Mouse (Mus musculus) CH12.LX (cell line): ENCODE results near the gene Tmem82. TPM values are rescaled to one million over a fixed set of nuclear protein-coding genes. Genes with fewer than 3 reads are reported as not detected.

Source experiments
- DNase-seq: peaks from one replicate; pipeline ENCODE4 v3.0.0-alpha.2; 2013; ENCODE audit errors: extremely low read depth
- H3K27ac ChIP-seq: 2 replicates; pipeline ENCODE4 v1.5.1; 2012; ENCODE audit warnings: low read depth, mild to moderate bottlenecking, control low read depth, moderate library complexity; ENCODE audit not compliant: insufficient read depth
- H3K27me3 ChIP-seq: replicated peaks from 2 replicates; pipeline ENCODE3; 2012; ENCODE audit warnings: inconsistent platforms
- H3K36me3 ChIP-seq, 2 experiments: replicated peaks in 1 of 2; 2 replicates each; pipeline versions ENCODE3 to v1.6.1; 2012; ENCODE audit warnings: inconsistent platforms in 1 of 2, low read length in 1 of 2, mild to moderate bottlenecking in 1 of 2, mixed read lengths in 1 of 2, moderate library complexity in 1 of 2; ENCODE audit not compliant: control insufficient read depth in 1 of 2, insufficient read depth in 1 of 2
- H3K4me1 ChIP-seq, 2 experiments: 2 replicates each; pipeline ENCODE4 v1.6.1; 2012; ENCODE audit warnings: inconsistent platforms in 1 of 2, moderate library complexity in 1 of 2; ENCODE audit not compliant: insufficient read depth in 2 of 2, control insufficient read depth in 1 of 2
- H3K4me2 ChIP-seq: 2 replicates; pipeline ENCODE4 v1.6.1; 2012; ENCODE audit warnings: low read depth, mild to moderate bottlenecking, control low read depth; ENCODE audit not compliant: poor library complexity, insufficient read depth, severe bottlenecking
- H3K4me3 ChIP-seq, 3 experiments: fragments of 150-350 bp in 1 of 3; sonication (generic) in 1 of 3; replicated peaks in 1 of 3; 2 replicates each; pipeline versions ENCODE3 to v1.5.1; 2011 to 2012; ENCODE audit warnings: low read depth in 2 of 3, low read length in 2 of 3, mild to moderate bottlenecking in 2 of 3, moderate library complexity in 2 of 3, control low read depth in 1 of 3, improper control_type of control experiment in 1 of 3, inconsistent platforms in 1 of 3, mixed read lengths in 1 of 3; ENCODE audit not compliant: poor library complexity in 1 of 3
- H3K79me2 ChIP-seq: replicated peaks from 2 replicates; pipeline ENCODE4 v1.6.1; 2012; ENCODE audit warnings: mild to moderate bottlenecking, moderate library complexity; ENCODE audit not compliant: control insufficient read depth, poor library complexity, insufficient read depth, severe bottlenecking; ENCODE audit errors: extremely low read depth
- H3K9ac ChIP-seq: 2 replicates; pipeline ENCODE4 v1.6.1; 2012; ENCODE audit warnings: low read depth, mild to moderate bottlenecking, control low read depth, moderate library complexity; ENCODE audit not compliant: insufficient read depth
- H3K9me3 ChIP-seq: replicated peaks from 2 replicates; pipeline ENCODE3; 2012; ENCODE audit warnings: low read length, inconsistent platforms, mixed read lengths
- BHLHE40 ChIP-seq: IDR thresholded peaks from 2 replicates; pipeline ENCODE4 v1.6.1; 2011; ENCODE audit warnings: mild to moderate bottlenecking, low read depth, low read length, improper control_type of control experiment
- CHD1 ChIP-seq: IDR thresholded peaks from 2 replicates; pipeline ENCODE4 v1.6.1; 2012; ENCODE audit warnings: low read depth, low read length, improper control_type of control experiment, inconsistent platforms
- CHD2 ChIP-seq: IDR thresholded peaks from 2 replicates; pipeline ENCODE4 v1.6.1; 2011; ENCODE audit warnings: low read length, improper control_type of control experiment
- CTCF ChIP-seq, 2 experiments: IDR thresholded peaks in 1 of 2; conservative IDR thresholded peaks in 1 of 2; 2 replicates each; pipeline ENCODE4 v1.5.1; 2011 to 2012; ENCODE audit warnings: low read depth in 2 of 2, low read length in 2 of 2, improper control_type of control experiment in 1 of 2, inconsistent platforms in 1 of 2, mild to moderate bottlenecking in 1 of 2, moderate library complexity in 1 of 2
- ELF1 ChIP-seq: IDR thresholded peaks from 2 replicates; pipeline ENCODE4 v1.6.1; 2014; ENCODE audit warnings: low read depth, mild to moderate bottlenecking, inconsistent platforms, low read length, improper control_type of control experiment
- EP300 ChIP-seq: IDR thresholded peaks from 2 replicates; pipeline ENCODE4 v1.6.1; 2011; ENCODE audit warnings: low read length, improper control_type of control experiment
- ETS1 ChIP-seq: conservative IDR thresholded peaks from 2 replicates; pipeline ENCODE4 v1.6.1; 2012; ENCODE audit warnings: low read depth, mild to moderate bottlenecking, inconsistent platforms, low read length, improper control_type of control experiment, moderate library complexity
- GABPA ChIP-seq: IDR thresholded peaks from 2 replicates; pipeline ENCODE4 v1.6.1; 2012; ENCODE audit warnings: low read depth, low read length, improper control_type of control experiment, inconsistent platforms; ENCODE audit not compliant: insufficient replicate concordance
- KAT2A ChIP-seq: IDR thresholded peaks from 2 replicates; pipeline ENCODE4 v1.6.1; 2012; ENCODE audit warnings: low read length, improper control_type of control experiment, inconsistent platforms; ENCODE audit not compliant: insufficient replicate concordance
- MAFK ChIP-seq: IDR thresholded peaks from 2 replicates; pipeline ENCODE4 v1.6.1; 2011; ENCODE audit warnings: low read length, improper control_type of control experiment; ENCODE audit not compliant: insufficient replicate concordance
- MAZ ChIP-seq: IDR thresholded peaks from 2 replicates; pipeline ENCODE4 v1.6.1; 2012; ENCODE audit warnings: low read depth, mild to moderate bottlenecking, inconsistent platforms, low read length, improper control_type of control experiment, moderate library complexity
- MEF2A ChIP-seq: IDR thresholded peaks from 2 replicates; pipeline ENCODE4 v1.6.1; 2014; ENCODE audit warnings: low read depth, mild to moderate bottlenecking, inconsistent platforms, low read length, improper control_type of control experiment, borderline replicate concordance
- MXI1 ChIP-seq: IDR thresholded peaks from 2 replicates; pipeline ENCODE4 v1.6.1; 2011; ENCODE audit warnings: mild to moderate bottlenecking, low read depth, low read length, improper control_type of control experiment
- MYC ChIP-seq: IDR thresholded peaks from 2 replicates; pipeline ENCODE4 v1.6.1; 2011; ENCODE audit warnings: low read depth, mild to moderate bottlenecking, improper control_type of control experiment, low read length
- NELFE ChIP-seq: IDR thresholded peaks from 2 replicates; pipeline ENCODE4 v1.6.1; 2011; ENCODE audit warnings: low read depth, low read length, improper control_type of control experiment
- POLR2A ChIP-seq: IDR thresholded peaks from 2 replicates; pipeline ENCODE4 v1.6.1; 2011; ENCODE audit warnings: low read depth, mild to moderate bottlenecking, improper control_type of control experiment, low read length
- RAD21 ChIP-seq: IDR thresholded peaks from 2 replicates; pipeline ENCODE4 v1.6.1; 2011; ENCODE audit warnings: low read depth, mild to moderate bottlenecking, low read length, improper control_type of control experiment, moderate library complexity
- RCOR1 ChIP-seq: conservative IDR thresholded peaks from 2 replicates; pipeline ENCODE4 v1.6.1; 2012; ENCODE audit warnings: low read depth, mild to moderate bottlenecking, inconsistent platforms, low read length, improper control_type of control experiment
- SIN3A ChIP-seq: IDR thresholded peaks from 2 replicates; pipeline ENCODE4 v1.6.1; 2012; ENCODE audit warnings: low read length, improper control_type of control experiment, inconsistent platforms
- SMC3 ChIP-seq: IDR thresholded peaks from 2 replicates; pipeline ENCODE4 v1.6.1; 2011; ENCODE audit warnings: low read depth, low read length, improper control_type of control experiment
- TBP ChIP-seq: conservative IDR thresholded peaks from 2 replicates; pipeline ENCODE4 v1.6.1; 2011; ENCODE audit warnings: low read depth, low read length, improper control_type of control experiment
- TCF12 ChIP-seq: IDR thresholded peaks from 2 replicates; pipeline ENCODE4 v1.6.1; 2014; ENCODE audit warnings: low read depth, mild to moderate bottlenecking, inconsistent platforms, low read length, improper control_type of control experiment
- UBTF ChIP-seq: IDR thresholded peaks from 2 replicates; pipeline ENCODE4 v1.6.1; 2012; ENCODE audit warnings: low read depth, mild to moderate bottlenecking, inconsistent platforms, low read length, improper control_type of control experiment, moderate library complexity
- USF1 ChIP-seq: IDR thresholded peaks from 2 replicates; pipeline ENCODE4 v1.6.1; 2014; ENCODE audit warnings: low read depth, mild to moderate bottlenecking, inconsistent platforms, low read length, improper control_type of control experiment
- USF2 ChIP-seq: conservative IDR thresholded peaks from 2 replicates; pipeline ENCODE4 v1.6.1; 2011; ENCODE audit warnings: low read depth, low read length, improper control_type of control experiment
- ZMIZ1 ChIP-seq: IDR thresholded peaks from 2 replicates; pipeline ENCODE4 v1.6.1; 2012; ENCODE audit warnings: low read depth, mild to moderate bottlenecking, inconsistent platforms, low read length, improper control_type of control experiment
- ZNF384 ChIP-seq: IDR thresholded peaks from 2 replicates; pipeline ENCODE4 v1.6.1; 2012; ENCODE audit warnings: low read depth, low read length, improper control_type of control experiment, inconsistent platforms
- dilution Hi-C: fragments of 300-500 bp; cut with MboI; formaldehyde crosslinking; loops from 2 replicates; pipeline ENCODE4 v1.14.3; 2020; ENCODE audit warnings: low sequenced_read_pairs; ENCODE audit not compliant: extremely low pct_unique_long_range_greater_than_20kb, extremely low pct_ligation_motif_present
- in situ Hi-C: fragments of 300-500 bp; cut with MboI; formaldehyde crosslinking; loops from 3 replicates; pipeline ENCODE4 v1.14.3; 2019; ENCODE audit warnings: low sequenced_read_pairs, low pct_ligation_motif_present, low pct_unique_long_range_greater_than_20kb, mixed read lengths
- polyA plus RNA-seq: library from polyadenylated mRNA; unstranded; fragments of >175 nt; gene quantifications from 2 replicates; pipeline ENCODE4 v1.2.1, GENCODE M21; 2012; ENCODE audit warnings: low read depth; ENCODE audit not compliant: insufficient read length
- total RNA-seq, 2 experiments: library from RNA; depleted of rRNA; stranded (reverse); fragments of 300-350 nt in 1 of 2; fragments of >200 nt in 1 of 2; gene quantifications; 2 replicates each; pipeline ENCODE4 v1.2.3; 2012 to 2014

Tmem82 gene
- total and polyA plus RNA-seq, 3 experiments: 0.68 to 5.2 (median 2.7) TPM

DNA sequence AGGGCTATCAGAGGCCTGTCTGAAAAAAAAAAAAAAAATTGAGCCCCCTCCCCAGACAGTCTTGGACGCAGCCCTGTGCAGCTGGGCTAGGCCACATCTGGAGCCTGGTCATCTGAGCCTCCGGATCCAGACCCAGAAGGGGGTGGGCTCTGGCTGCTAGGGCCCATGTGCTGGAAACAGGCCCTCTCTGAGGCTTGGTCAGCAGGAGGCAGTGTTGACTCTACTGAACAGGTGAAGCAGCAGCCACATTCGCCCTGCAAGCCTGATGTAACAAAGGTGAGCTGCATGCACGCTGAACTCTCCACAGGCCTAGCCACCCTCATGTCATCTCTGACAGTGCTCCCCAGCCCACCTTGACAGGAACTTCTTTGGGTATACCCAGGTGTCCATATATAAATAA lies 41.3 kb upstream of the Tmem82 start:
- H3K36me3 ChIP-seq: peaks cover 2 to 28% of the 10 kb centered on the region in 2 experiments

DNA sequence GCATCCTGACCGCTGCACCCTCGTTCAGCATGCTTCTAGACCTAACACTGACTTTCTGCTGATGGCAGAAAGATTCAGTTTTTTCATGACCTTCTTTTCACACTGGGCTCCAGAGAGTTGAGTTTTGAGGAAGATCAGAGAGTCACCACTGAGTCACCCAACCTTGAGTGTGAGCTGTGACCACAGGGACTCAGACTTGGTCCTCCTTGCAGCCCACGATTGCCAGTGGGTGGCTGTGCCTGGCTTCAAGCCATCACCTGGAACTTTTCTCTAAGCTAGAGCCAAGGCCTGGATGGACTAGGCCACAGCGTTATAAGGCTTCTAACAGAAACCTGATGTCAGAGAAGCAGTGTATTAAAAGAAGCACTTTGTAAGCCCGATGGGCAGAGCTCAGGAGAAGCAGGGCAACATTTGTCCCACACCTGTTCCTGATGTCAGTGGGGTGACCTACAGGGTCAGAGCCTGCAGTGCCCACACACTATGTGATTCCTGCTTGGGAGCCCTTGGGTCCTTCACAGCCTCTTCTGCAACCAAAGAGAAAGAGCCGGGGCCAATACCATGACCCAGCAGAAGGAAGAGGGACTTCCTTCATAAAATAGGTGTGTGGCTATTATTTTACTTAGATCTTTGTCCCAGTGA lies 40.5 kb upstream of the Tmem82 start:
- H3K9me3 ChIP-seq: no peaks in the 10 kb centered on the region
- peaks cover 6 to 31% of the 10 kb centered on the region in 2 experiments for H3K36me3 ChIP-seq
- peaks cover 13% of the 10 kb centered on the region; the same call in 1 of the 2 replicates for H3K79me2 ChIP-seq
- dilution Hi-C loops (no loop called here), in situ Hi-C loops (loop anchor here (5.0 kb wide), 1 partner anchor 38 kb away; no protein-coding TSS in a partner anchor)
- H3K4me1 ChIP-seq: peaks cover 14 to 67% of the 10 kb centered on the region in 2 experiments
- TF ChIP-seq CHD2: no peak
- TF ChIP-seq MYC: no peak
- no peak for TF ChIP-seq MAFK
- TF ChIP-seq BHLHE40: no peak
- TF ChIP-seq ETS1: no peak
- TF ChIP-seq KAT2A: no peak
- DNase-seq: no peak
- H3K9ac ChIP-seq: no peak overlapping the region
- peak overlapping the region; percentile 43; the same call in 1 of the 2 replicates for H3K27ac ChIP-seq
- no peak overlapping the region for H3K4me3 ChIP-seq
- no peak overlapping the region for H3K4me2 ChIP-seq
- no peaks in the 10 kb centered on the region for H3K27me3 ChIP-seq

More for the DNA sequence above, 41.3 kb upstream of the Tmem82 start:
- dilution Hi-C loops: no loop called here
- no peak overlapping the region for H3K27ac ChIP-seq
- no peak overlapping the region for H3K9ac ChIP-seq
- H3K27me3 ChIP-seq: no peaks in the 10 kb centered on the region
- peaks cover 13% of the 10 kb centered on the region; the same call in 1 of the 2 replicates for H3K79me2 ChIP-seq
- H3K4me1 ChIP-seq: peaks cover 15 to 65% of the 10 kb centered on the region in 2 experiments
- in situ Hi-C loops: loop anchor here (5.0 kb wide), 1 partner anchor 38 kb away; no protein-coding TSS in a partner anchor
- no peak overlapping the region for H3K4me3 ChIP-seq
- peak; percentile 35 for DNase-seq
- H3K9me3 ChIP-seq: no peaks in the 10 kb centered on the region
- no peak overlapping the region for H3K4me2 ChIP-seq
- peak; percentile 34 for TF ChIP-seq RAD21
- TF ChIP-seq UBTF: no peak
- TF ChIP-seq MAFK: no peak
- no peak for TF ChIP-seq USF1
- TF ChIP-seq TCF12: no peak
- TF ChIP-seq ZNF384: peak; percentile 34
- no peak for TF ChIP-seq MAZ
- peak; percentile 19; the same call in 1 of the 2 replicates for TF ChIP-seq SMC3
- TF ChIP-seq POLR2A: no peak
- no peak for TF ChIP-seq CHD1
- TF ChIP-seq SIN3A: no peak
- TF ChIP-seq CTCF (conservative IDR thresholded peaks at IDR 0.05 in 1 of 2, IDR thresholded peaks at IDR 0.05 in 1 of 2; ENCODE audit: low read depth in 2 of 2, low read length in 2 of 2): peak in 1 of 2 experiments; percentile 54; a peak in 2 of 4 replicates
- no peak for TF ChIP-seq NELFE
- TF ChIP-seq TBP: no peak
- no peak for TF ChIP-seq ELF1
- no peak for TF ChIP-seq GABPA
- no peak for TF ChIP-seq MXI1
- no peak for TF ChIP-seq MEF2A
- TF ChIP-seq USF2: no peak
- no peak for TF ChIP-seq ZMIZ1
- no peak for TF ChIP-seq RCOR1
- TF ChIP-seq EP300: no peak
